Mouse (Mus musculus) left cerebral cortex, adult 11 months (tissue): Measurements from ENCODE around the gene Kdm6b.
A peak's percentile ranks its signal among the peaks of the same experiment; 100 is the strongest.

Experiments used
- DNase-seq: peaks from one replicate; pipeline ENCODE4 v3.0.0; 2022; ENCODE audit warnings: low spot score

Kdm6b gene

DNA sequence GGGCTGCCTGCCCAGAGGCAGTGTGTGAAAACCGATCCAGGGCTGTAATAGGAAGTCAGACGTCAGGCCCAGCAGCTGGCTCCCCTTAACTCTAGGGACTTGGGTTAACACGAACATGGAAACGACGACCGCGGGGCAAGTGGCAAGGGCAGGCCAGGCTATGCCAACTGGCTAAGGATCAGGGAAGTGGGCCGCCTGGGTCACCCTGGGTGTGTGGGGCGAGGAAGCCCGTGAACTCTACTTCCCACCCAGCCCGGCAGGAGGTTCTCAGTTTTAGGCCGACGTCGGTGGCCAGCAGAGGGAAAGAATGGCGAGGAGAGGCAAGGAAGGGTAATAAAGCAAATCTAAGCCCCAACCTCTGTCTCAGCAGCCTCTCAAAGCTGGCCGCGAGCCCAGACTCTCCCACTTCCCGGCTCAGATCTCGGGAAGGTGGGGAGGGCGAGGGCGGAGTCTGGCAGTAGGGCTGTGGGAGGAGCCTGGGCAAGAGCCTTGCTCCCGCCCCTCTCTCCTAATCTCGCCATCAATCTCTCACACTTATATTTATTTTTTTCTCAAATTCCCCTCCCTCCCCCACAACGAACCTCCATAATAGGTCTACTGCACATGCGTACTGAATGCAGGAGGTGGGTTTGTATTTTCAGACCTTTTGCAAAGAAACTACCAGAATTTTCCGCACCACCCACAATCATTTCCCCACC, 47.2 kb downstream of the Kdm6b start:
- peak; percentile 92 for DNase-seq

DNA sequence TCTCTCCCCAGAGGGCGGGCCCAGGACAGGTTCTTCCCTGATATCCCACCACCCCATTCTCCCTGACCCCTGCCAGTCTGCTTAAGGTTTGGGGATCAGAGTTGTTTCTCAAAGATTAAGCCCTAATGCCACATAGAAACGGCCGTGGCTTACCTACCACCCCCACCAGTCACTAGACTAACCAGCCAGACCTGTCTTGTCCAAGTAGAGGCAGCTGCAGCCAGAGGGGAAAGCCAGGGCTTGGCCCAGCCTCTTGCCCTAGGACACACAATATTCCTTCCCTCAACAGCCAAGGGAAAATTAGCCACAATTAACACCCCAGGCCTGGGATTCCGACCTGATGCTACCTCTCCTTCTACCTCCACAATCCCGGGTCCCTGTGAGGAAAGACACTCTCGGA, 47.8 kb downstream of the Kdm6b start:
- no peak for DNase-seq

DNA sequence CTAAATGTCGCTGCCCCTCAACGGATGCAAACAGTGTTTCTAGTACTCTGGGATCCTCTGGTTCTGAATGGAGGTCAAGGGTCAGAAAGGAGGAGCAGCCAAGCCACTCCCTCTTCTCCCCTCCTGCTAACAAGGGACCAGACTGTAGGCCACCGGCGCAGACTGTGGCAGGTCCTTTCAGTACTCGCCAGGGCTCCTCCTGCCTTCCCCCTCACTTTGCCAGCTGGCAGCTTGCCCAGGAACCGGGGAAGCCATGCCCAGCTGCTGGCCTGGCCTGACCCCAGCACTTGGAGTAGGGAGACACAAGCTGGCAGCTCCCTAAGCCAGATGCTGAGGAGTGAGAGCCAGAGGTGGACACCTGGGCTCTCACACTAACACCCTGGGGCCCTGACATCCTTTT, 48.6 kb downstream of the Kdm6b start:
- DNase-seq: peak; percentile 87

DNA sequence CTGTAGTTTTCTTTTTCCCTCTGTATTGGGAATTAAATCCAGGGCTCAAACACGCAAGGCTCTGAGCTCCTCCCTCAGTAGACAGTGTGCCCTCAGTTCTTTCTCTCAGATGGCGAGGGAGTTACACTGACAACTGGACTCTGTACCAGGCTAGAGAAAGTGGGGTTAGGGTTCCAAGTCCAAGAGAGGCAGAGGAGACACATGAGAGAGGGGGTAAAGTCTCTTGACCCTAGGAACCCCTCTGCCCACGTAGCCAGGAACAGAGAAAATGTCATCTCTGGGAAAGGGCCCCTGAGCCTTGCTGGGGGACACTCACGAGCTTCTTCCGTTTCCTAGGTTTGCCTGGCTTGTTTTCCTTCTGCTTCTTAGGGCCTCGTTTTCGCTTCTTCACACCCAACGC, 49.1 kb downstream of the Kdm6b start:
- DNase-seq: no peak

DNA sequence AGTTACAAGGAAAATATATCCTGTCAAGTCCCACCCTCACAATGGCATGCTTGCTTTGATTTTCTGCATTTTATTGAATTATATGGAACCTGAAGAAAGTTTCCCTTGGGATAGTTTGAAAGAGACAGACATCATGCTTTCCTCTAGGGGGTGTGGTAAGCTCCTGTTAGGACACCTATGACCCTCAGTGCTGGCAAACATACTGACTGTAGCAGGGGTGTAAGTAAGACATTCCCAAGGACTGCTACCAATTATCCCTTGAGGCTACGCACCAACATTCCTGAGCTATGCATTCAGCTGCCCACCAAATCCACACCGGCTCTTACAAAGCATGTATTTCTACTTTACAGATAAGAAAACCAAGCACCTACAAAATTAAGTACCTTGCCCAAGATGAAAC, 51.0 kb downstream of the Kdm6b start:
- DNase-seq: no peak

DNA sequence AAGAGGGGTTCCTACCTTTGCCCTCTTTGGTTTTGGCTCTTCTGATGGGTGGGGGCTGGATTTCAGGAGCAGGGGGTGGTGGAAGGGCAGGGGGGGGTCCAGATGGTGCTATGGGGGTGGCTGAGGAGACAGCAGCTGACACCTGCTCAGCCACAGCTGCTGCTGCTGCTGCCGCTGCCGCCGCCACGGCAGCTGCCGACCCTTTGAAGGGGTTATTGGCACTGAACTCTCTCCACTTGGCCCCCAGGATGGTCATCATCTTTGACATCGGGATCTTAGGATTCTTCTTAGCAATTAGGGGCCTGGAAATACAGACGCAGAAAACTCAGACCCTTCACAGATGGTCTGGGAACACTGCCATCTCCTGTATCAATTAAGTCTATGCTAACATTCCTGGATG, 51.5 kb downstream of the Kdm6b start:
- no peak for DNase-seq

DNA sequence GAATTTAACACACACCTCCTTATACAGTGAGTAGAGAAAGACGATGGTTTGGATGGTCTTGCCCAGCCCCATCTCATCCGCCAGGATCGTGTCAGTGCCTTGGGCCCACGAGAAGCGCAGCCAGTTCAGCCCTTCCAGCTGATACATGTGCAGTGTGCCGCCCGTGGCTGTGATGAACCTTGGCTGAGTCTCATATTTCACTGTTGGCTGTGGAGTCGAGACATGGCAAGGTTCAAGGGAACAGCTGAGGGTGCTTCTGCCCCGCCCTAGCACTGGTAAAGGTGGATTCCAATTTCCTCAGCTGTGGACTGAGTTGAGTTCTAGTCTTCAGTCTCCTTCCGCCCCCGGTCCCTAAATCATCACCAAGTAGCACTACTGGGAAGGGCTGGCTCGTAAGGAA, 55.8 kb downstream of the Kdm6b start:
- no peak for DNase-seq

DNA sequence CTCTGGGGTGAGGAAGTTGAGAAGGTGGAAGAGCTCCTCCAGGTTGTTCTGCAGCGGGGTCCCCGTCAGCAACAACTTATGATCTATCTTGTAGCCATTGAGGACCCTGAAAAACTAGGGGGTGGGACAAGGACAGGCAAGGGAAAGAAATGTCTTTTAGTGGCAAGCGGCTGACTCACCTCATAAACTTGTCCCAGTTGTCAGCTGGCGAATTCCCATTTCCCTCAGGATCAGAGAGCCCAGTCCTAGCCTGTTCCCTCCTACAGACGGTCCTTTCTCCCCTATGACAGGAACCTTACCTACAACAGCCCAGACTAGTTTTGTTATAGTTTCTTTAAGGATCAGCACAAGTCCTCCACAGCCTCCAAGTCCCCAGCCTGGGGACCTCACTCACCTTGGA, 56.9 kb downstream of the Kdm6b start:
- DNase-seq: no peak
